Mouse (Mus musculus) forebrain, embryonic 15.5 days (tissue): ENCODE measurements around the gene Alg3. TPM values are rescaled to one million over a fixed set of nuclear protein-coding genes. Genes with fewer than 3 reads are reported as not detected.

Experiments used
- ATAC-seq: fragments of 200-750 bp; cut with Nextera tagmentation; replicated peaks from 2 replicates; pipeline ENCODE4 v1.8.0; 2017; ENCODE audit warnings: mild to moderate bottlenecking, moderate TSS enrichment, moderate library complexity
- H3K27ac ChIP-seq: fragments of 300-500 bp; sonication (generic); replicated peaks from 2 replicates; pipeline ENCODE4 v1.5.1; 2015; ENCODE audit warnings: mild to moderate bottlenecking, inconsistent platforms
- H3K27me3 ChIP-seq: fragments of 300-500 bp; sonication (generic); 2 replicates; pipeline ENCODE4 v1.6.1; 2015; ENCODE audit warnings: inconsistent platforms
- H3K36me3 ChIP-seq: fragments of 300-500 bp; sonication (generic); 2 replicates; pipeline ENCODE4 v1.6.1; 2015; ENCODE audit warnings: mild to moderate bottlenecking, inconsistent platforms
- H3K4me1 ChIP-seq: fragments of 300-500 bp; sonication (generic); 2 replicates; pipeline ENCODE4 v1.6.1; 2015; ENCODE audit warnings: inconsistent platforms
- H3K4me2 ChIP-seq: fragments of 300-500 bp; sonication (generic); replicated peaks from 2 replicates; pipeline ENCODE4 v1.6.1; 2015; ENCODE audit warnings: mild to moderate bottlenecking, inconsistent platforms
- H3K4me3 ChIP-seq: fragments of 300-500 bp; sonication (generic); 2 replicates; pipeline ENCODE4 v1.5.1; 2015; ENCODE audit warnings: mild to moderate bottlenecking, inconsistent platforms
- H3K9ac ChIP-seq: fragments of 300-500 bp; sonication (generic); replicated peaks from 2 replicates; pipeline ENCODE4 v1.6.1; 2015; ENCODE audit warnings: mild to moderate bottlenecking, inconsistent platforms
- H3K9me3 ChIP-seq: fragments of 300-500 bp; sonication (generic); 2 replicates; pipeline ENCODE4 v1.6.1; 2016; ENCODE audit warnings: inconsistent platforms
- WGBS: fragments of 180-500 bp; shearing (Covaris S2); methylation state at CpG from one replicate; pipeline ENCODE4 v1.1.7; 2015; ENCODE audit warnings: mixed read lengths; 5-methylcytosine and 5-hydroxymethylcytosine counted together
- polyA plus RNA-seq: library from polyadenylated mRNA; unstranded; fragments of >200 nt; fragmentation: Nextera tagmentation; extraction: Ambion mirVana; gene quantifications from 2 replicates; pipeline ENCODE4 v1.2.1, GENCODE M21; 2015

Gene Alg3
- polyA plus RNA-seq, 1 experiment from 2014 or later = 30.5 TPM

DNA sequence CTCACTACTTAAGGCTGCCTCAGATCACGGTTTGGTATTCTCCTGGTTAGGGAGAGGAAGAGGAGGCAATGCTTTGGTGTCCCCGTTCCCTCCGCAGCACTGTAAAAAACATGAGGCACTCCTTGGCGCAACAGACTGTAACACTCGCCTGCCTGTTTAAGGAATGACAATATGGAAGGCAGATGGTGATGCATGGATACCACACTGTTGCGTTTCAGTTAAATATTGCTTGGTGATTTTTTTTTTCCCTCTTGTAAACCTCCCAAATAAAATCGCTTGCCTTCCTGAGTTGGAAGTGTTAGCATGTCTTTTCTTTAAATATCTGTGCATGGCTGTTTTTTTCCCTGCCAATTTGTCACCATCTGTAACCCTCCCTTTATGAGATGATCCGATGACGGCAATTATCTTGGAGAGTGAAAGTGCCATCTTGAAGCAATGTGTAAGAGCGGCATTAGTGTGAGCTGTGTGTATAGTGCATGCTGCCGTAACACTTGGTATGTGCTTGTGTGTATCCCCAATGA, 17.4 kb upstream of the Alg3 start:
- Histone ChIP-seq H3K4me2 (peak overlapping the region; percentile 88), H3K9me3 (no peaks in the 10 kb centered on the region), H3K4me1 (peaks cover 25% of the 10 kb centered on the region), H3K4me3 (peak overlapping the region; percentile 56), H3K27me3 (no peaks in the 10 kb centered on the region), H3K36me3 (no peaks in the 10 kb centered on the region), H3K9ac (peak overlapping the region; percentile 67; the same call in 1 of the 2 replicates), H3K27ac (peak overlapping the region; percentile 63)
- WGBS = 41% methylated on average over 11 of the region's 11 CpGs
- ATAC-seq = peak; percentile 75

DNA sequence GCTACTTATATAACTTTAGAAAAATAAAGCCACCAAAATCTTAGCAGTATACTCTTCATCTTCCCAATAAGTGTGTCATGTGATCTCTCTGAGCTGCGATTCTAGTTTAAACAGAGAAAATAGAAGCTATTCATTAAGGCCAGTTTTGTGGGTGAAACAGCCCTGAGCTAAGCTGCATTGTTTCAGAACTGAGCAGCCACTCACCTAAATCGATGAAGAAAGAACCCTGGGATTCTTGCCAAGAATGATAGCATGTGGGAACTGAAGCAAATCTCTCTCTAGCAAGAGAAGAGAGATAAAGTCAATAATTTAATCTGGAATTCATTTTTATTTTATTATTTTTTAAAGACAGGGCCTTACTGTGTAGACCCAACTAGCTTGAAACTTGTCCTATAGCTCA, 11.7 kb upstream of the Alg3 start:
- Histone ChIP-seq H3K27ac (peak overlapping the region; percentile 92; the same call in 1 of the 2 replicates), H3K4me3 (peak overlapping the region; percentile 90; the same call in 1 of the 2 replicates), H3K9ac (no peak overlapping the region), H3K36me3 (no peaks in the 10 kb centered on the region), H3K9me3 (no peaks in the 10 kb centered on the region), H3K4me2 (no peak overlapping the region), H3K4me1 (peaks cover 36% of the 10 kb centered on the region), H3K27me3 (no peaks in the 10 kb centered on the region)
- 8% methylated on average over 2 of the region's 2 CpGs for WGBS
- ATAC-seq = no peak

DNA sequence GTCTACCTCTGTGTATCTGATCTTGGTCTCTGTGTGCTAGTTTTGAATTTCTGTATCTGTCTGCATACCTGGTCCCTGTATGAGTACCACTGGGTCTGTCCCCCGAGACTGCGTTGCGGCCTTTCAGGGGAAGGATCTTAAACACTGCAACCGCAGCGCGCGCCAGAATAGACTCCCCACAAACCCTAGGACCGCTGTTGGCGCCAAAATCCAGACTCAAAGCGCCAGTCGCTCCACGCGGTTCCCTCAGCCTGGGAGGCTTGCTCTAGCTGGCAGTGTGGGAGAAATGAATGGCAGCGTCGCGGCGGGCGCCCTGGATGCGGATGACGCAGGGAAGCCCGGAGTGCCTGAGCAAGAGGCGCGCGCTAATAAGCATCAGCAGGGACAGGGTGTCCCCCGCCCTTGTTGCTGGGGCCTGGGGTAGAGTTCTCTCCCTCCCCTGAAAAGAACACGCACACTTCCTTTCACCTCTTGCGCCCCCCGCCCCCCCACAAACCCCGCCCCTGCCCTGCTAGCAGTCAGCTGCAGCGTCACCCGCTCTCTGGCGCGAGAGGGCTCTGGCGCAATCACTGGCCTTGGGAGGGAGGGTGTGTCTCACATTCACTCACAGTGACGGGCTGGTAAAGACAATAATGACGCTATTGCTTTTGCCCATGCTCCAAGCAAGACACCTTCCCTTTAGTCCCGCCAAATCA, 10.6 kb upstream of the Alg3 start:
- peak overlapping the region; percentile 90 for H3K4me3 ChIP-seq
- H3K9me3 ChIP-seq = no peaks in the 10 kb centered on the region
- no peaks in the 10 kb centered on the region for H3K27me3 ChIP-seq
- peak overlapping the region; percentile 92 for H3K27ac ChIP-seq
- peaks cover 5% of the 10 kb centered on the region; the same call in 1 of the 2 replicates for H3K36me3 ChIP-seq
- H3K4me1 ChIP-seq = peaks cover 36% of the 10 kb centered on the region
- H3K4me2 ChIP-seq = peak overlapping the region; percentile 84
- peak overlapping the region; percentile 92 for H3K9ac ChIP-seq
- WGBS = under 1% methylated on average over 36 of the region's 37 CpGs
- peak; percentile 55 for ATAC-seq

DNA sequence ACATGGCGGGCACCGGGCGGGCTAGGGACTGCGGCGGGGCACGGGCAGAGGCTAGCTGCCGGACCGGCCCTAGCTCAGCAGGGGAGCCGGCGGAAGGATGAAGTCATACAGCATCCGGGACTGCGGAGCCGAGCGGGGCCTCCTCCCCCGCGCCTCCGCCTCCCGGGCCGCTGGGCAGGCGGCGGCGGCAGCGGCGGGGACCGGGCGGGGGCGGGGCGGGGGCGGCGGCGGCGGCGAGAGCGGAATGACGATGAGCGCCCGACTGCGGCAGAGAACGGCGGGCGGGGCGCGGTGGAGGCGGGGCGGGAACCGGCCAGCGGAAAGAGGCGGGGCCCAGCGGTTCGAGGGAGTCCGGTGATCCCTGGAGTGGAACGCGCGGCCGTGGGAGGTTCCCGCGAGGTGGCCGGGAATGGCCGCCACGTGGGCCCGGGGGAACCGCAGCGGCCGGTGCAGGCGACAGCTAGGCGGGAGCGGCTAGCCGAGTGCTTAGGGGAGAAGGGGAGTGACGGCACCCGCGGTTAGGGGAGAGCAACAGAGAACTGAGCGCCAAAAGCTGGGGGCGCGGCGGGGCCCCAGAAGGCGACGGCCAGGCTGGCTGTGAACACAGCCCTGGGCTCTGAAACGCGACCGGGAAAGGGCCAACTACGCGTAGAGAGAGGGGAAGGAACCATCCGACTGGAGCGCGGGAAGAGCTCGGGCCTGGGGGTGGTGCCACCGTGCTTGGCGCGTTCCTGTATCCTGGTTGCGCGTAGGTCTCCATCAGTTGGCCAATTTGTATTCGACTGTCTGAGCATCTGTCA, 9.9 kb upstream of the Alg3 start, which contains the start of gene Camk2n2:
Gene Camk2n2, minus strand, starts transcription at position 97 of the 800 bp plus-strand sequence.
- Histone ChIP-seq H3K4me1 (peaks cover 36% of the 10 kb centered on the region), H3K9me3 (no peaks in the 10 kb centered on the region), H3K9ac (peak within 1 kb of the TSS; percentile 92), H3K4me2 (peak within 1 kb of the TSS; percentile 84), H3K27ac (peak within 1 kb of the TSS; percentile 92), H3K4me3 (peak within 1 kb of the TSS; percentile 90), H3K27me3 (no peaks in the 10 kb centered on the region), H3K36me3 (peaks cover 5% of the 10 kb centered on the region; the same call in 1 of the 2 replicates)
- WGBS = 1% methylated on average over 79 of the region's 92 CpGs
- peak; percentile 52 for ATAC-seq

DNA sequence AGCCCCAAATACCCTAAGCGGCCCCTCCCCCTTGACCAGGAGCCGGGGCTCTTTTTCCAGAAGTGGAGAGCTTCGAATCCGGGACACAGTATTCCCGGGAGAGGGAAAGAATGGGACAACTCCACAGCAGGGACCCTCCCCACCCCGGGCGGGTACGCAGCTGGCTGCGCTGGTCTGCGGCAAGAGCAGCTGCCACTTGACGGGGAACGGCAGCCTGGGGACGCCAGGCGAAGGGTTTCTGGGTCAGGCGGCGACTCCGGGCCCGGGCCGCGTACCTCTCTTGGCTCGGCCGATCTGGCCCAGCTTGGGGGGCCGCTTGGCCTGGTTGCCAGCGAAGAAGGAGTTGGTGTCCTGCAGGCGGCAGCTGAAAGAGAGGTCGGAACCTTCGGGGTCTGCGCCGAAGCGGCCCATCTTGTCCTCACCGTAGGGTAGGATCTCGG, 9.2 kb upstream of the Alg3 start:
- H3K4me1 ChIP-seq = peaks cover 36% of the 10 kb centered on the region
- peak; percentile 14 for ATAC-seq
- peak overlapping the region; percentile 90 for H3K4me3 ChIP-seq
- peak overlapping the region; percentile 92 for H3K27ac ChIP-seq
- H3K9ac ChIP-seq = peak overlapping the region; percentile 92
- H3K36me3 ChIP-seq = peaks cover 8% of the 10 kb centered on the region
- no peaks in the 10 kb centered on the region for H3K9me3 ChIP-seq
- under 1% methylated on average over 32 of the region's 32 CpGs for WGBS
- no peaks in the 10 kb centered on the region for H3K27me3 ChIP-seq
- H3K4me2 ChIP-seq = peak overlapping the region; percentile 84

DNA sequence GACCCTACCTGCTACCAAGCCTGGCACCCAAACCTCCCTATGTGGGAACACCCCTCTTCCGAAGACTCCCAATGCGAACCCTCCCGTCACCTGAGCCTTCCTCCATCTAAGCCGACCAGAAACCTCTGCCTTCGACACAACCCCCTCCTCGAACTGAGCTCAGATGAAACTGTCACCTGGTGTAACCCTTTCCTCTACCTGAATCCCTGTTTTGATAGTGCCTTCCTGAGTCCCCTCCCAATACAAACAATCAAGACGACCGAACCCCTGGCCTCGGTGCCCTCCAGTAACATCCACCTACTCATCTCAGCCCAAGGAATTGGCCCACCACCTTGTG, 8.8 kb upstream of the Alg3 start:
- Histone ChIP-seq H3K27me3 (no peaks in the 10 kb centered on the region), H3K36me3 (peaks cover 8% of the 10 kb centered on the region), H3K27ac (peak overlapping the region; percentile 92), H3K9ac (peak overlapping the region; percentile 92), H3K9me3 (no peaks in the 10 kb centered on the region), H3K4me2 (peak overlapping the region; percentile 84), H3K4me1 (peaks cover 36% of the 10 kb centered on the region), H3K4me3 (peak overlapping the region; percentile 90)
- no peak for ATAC-seq
- WGBS = 0% methylated on average over 9 of the region's 9 CpGs

DNA sequence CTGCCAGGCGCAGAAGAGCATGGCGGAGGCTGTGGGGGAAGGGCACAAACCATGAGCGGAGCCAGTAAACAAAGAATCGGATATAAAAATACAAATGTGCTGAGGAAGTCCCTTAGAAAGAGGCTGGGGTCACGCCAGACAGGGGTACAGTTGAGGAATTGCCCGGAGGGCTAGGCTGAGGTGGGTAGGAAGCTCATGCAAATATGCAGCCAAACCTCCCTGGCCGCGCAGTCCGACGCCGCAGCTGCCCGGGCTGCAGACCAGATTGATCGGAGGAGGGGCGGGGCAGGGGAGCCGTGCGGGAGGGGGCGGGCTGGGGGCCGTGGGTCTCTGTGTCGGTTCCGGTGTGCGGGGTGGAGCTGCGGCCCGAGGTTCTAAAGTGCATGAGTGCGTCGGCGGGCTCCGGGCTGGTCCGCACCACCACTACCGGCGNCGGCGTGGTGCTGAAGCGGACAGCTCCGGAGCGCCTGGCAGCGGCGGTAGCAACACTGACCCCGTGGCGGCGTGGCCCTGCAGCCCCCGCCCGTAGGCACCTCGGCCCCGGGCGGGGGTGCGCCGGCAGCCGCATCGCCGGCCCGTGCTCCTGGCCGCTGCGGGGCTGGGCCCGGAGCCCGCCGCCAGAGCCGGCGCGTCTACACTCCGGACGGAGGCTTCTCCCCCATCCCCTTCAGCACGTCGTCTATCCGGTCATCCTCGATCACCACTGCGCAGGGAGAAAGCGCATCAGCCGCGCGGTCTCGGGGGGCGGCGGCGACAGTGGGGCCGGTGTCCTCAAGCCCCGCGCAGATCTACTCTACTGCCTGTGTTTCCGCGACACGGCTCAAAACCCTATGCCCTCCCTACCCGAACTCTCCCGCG, 8.2 kb upstream of the Alg3 start:
- Histone ChIP-seq H3K4me1 (peaks cover 36% of the 10 kb centered on the region), H3K36me3 (peaks cover 8% of the 10 kb centered on the region), H3K27me3 (no peaks in the 10 kb centered on the region), H3K4me2 (peak overlapping the region; percentile 84), H3K27ac (peak overlapping the region; percentile 92), H3K4me3 (peak overlapping the region; percentile 90), H3K9ac (peak overlapping the region; percentile 92), H3K9me3 (no peaks in the 10 kb centered on the region)
- ATAC-seq = peak; percentile 15
- WGBS = under 1% methylated on average over 82 of the region's 83 CpGs

DNA sequence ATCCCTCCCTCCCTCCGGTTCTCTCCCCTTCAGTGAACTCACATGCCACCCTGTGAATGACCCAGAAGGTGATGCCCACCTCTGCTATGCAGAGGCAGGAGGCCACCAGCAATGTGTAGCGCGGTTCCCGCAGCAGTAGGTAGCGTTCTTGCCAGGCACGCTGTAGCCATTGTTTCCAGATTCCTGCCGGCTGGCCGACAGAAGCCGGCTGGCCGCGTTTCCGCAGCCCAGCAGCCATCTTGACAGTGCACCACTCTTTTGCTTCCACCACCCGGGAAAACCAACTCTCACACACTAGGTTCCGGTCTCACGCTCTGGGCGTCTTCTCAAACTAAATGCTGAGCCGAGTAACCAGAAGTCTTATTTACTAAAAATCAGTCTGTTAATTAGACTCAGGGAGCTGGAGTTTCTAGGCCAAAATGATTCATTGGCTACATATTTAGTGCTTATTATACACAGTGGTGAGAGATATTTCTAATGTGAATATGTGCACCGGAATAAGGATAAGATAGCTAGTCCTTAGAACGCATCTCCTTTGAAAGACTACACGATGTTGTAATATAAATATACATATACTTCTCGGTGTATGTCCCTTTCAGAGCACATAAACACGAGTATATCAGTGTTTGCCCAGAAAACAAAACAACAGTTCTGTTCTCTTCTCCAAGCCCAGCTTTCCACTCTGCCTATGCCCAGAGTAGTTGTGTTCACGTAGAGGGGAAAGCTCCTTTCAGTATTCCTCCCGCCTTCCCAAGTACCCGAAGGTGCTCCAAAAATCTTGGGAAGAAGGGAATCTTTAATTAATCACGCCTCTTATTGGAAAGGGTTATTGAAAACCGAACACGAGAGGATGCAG, 806 bp downstream of the Alg3 start:
- H3K9ac ChIP-seq = peak overlapping the region; percentile 85
- peak; percentile 68 for ATAC-seq
- H3K9me3 ChIP-seq = no peaks in the 10 kb centered on the region
- WGBS = under 1% methylated on average over 28 of the region's 28 CpGs
- peaks cover 29% of the 10 kb centered on the region for H3K4me1 ChIP-seq
- H3K27ac ChIP-seq = peak overlapping the region; percentile 88
- peak overlapping the region; percentile 75 for H3K4me3 ChIP-seq
- peak overlapping the region; percentile 93 for H3K4me2 ChIP-seq
- no peaks in the 10 kb centered on the region for H3K27me3 ChIP-seq
- H3K36me3 ChIP-seq = peaks cover 22% of the 10 kb centered on the region

DNA sequence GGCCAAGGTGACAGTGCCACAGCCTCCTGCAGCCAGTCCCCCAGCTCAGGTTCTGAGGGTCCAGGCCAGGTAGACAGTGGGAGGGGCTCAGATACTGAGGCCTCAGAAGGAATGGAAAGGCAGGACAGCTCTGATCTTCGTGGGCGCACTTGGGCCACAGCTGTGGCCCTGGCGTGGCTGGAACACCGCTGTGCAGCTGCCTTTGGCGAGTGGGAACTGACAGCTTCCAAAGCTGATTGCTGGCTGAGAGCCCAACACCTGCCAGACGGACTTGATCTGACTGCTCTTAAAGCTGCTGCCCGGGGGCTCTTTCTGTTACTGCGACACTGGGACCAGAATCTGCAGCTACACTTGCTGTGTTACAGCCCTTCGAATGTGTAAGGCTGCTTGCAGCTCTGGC, 6.8 kb downstream of the Alg3 start:
- H3K27ac ChIP-seq = no peak overlapping the region; the same call in 1 of the 2 replicates
- H3K4me3 ChIP-seq = no peak overlapping the region
- H3K4me1 ChIP-seq = peaks cover 11% of the 10 kb centered on the region
- no peak overlapping the region for H3K9ac ChIP-seq
- 0 out of 2 replicates have a peak, but pooled peaks have one; percentile 34 for ATAC-seq
- WGBS = 43% methylated on average over 9 of the region's 9 CpGs
- H3K36me3 ChIP-seq = peaks cover 39% of the 10 kb centered on the region
- H3K4me2 ChIP-seq = no peak overlapping the region
- no peaks in the 10 kb centered on the region for H3K27me3 ChIP-seq
- no peaks in the 10 kb centered on the region for H3K9me3 ChIP-seq

DNA sequence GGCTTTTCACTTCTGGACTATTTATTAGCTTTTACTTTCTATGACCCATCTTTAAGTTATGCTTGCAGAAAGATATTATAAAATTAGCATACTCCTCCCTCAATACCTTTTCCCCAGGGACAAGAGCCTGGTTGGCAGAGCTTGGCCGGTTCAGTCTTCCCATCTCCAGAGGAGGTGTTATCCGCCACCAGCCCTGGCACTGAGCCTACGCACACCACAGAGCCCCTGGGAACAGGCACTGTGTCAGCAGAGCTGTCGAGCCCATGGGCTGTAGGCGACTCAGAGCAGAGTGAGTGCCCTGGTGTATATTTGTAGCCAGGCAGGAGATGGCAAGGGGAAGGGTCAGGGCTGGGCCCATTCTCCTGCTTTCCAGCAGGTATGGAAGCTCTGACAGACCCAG, 11.0 kb downstream of the Alg3 start:
- Histone ChIP-seq H3K4me2 (no peak overlapping the region), H3K27ac (no peak overlapping the region), H3K4me1 (no peaks in the 10 kb centered on the region), H3K27me3 (0 out of 2 replicates have a peak, but pooled peaks cover 5% of the 10 kb centered on the region), H3K36me3 (peaks cover 15% of the 10 kb centered on the region; the same call in 1 of the 2 replicates), H3K9ac (no peak overlapping the region), H3K4me3 (no peak overlapping the region), H3K9me3 (no peaks in the 10 kb centered on the region)
- ATAC-seq = no peak
- WGBS = 60% methylated on average over 5 of the region's 5 CpGs
